Mouse (Mus musculus): ENCODE results near the gene Lrp8. TPM values are rescaled to one million over a fixed set of nuclear protein-coding genes. Genes with fewer than 3 reads are reported as not detected.

Gene Lrp8
- polyA plus RNA-seq, 1 experiment, result 3.2 TPM

DNA sequence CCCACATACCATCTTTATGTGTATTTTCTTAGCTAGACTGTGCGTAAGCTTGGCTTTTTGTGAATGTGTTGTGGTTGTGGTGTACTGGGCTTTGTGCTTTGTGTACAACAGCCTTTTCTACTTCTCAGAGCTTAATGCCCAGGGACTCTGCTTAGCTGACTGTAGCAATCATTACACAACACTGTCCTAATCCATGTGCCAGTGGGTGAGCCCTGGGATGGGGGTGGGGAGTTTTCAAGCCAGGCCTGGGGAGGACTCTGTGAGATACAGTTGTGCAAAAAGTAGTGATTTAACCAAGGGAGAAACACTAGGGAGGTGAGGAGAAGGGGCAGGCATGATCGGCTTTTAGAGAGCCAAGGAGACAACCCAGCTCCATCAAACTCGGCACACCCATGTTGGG lies 98.1 kb downstream of the Lrp8 start:
- H3K27me3 ChIP-seq (ENCODE audit: control insufficient read depth, insufficient read depth, insufficient read length), result no peaks in the 10 kb centered on the region
- TF ChIP-seq POLR2A (IDR thresholded peaks at IDR 0.05; ENCODE audit: insufficient read length, low read depth) (no peak), CEBPB (IDR thresholded peaks at IDR 0.05; ENCODE audit: insufficient read depth, poor library complexity, severe bottlenecking) (no peak), MAX (IDR thresholded peaks at IDR 0.05; ENCODE audit: low read depth) (no peak), SRF (IDR thresholded peaks at IDR 0.05; ENCODE audit: control insufficient read depth, insufficient read length, low read depth) (no peak)
- no peaks in the 10 kb centered on the region for H3K79me2 ChIP-seq (ENCODE audit: control insufficient read depth, insufficient read depth)
- no peak overlapping the region for H3ac ChIP-seq (ENCODE audit: control insufficient read depth, insufficient read length)
- no peak overlapping the region for H3K4me2 ChIP-seq (ENCODE audit: low read depth)
- H3K4me3 ChIP-seq, result no peak overlapping the region
- H3K36me3 ChIP-seq (ENCODE audit: control insufficient read depth, insufficient read depth), result peaks cover 3% of the 10 kb centered on the region

DNA sequence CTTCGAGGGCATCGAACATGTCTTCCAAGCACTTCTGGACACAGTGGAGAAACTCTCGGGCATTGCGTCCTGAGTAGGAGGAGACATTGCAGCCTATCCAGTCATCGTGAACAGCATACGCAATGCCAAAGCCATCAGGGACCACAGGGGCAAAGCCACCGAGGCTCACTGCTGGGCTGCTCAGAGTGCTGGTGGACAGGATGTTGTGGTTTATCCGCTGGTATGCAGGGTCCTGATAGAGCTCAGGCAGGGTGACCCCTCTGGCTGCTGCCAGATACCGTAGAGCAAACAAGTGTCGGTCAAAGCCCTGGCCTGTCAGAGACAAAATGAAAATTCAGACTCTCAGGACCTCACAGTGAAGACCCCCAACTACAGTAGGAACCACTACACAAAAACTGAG lies 102.2 kb downstream of the Lrp8 start:
- H3K36me3 ChIP-seq (ENCODE audit: control insufficient read depth, insufficient read depth), result no peaks in the 10 kb centered on the region
- no peak overlapping the region for H3K4me3 ChIP-seq
- H3K79me2 ChIP-seq (ENCODE audit: control insufficient read depth, insufficient read depth), result no peaks in the 10 kb centered on the region
- H3ac ChIP-seq (ENCODE audit: control insufficient read depth, insufficient read length), result no peak overlapping the region
- H3K27me3 ChIP-seq (ENCODE audit: control insufficient read depth, insufficient read depth, insufficient read length), result no peaks in the 10 kb centered on the region
- H3K4me2 ChIP-seq (ENCODE audit: low read depth), result no peak overlapping the region
- TF ChIP-seq MAX (IDR thresholded peaks at IDR 0.05; ENCODE audit: low read depth) (no peak), MYOG (IDR thresholded peaks at IDR 0.05; ENCODE audit: control insufficient read depth in 1 of 3, insufficient read depth in 1 of 3, insufficient read length in 2 of 3, low read depth in 2 of 3) (no peak), POLR2A (IDR thresholded peaks at IDR 0.05; ENCODE audit: insufficient read length, low read depth) (no peak), SRF (IDR thresholded peaks at IDR 0.05; ENCODE audit: control insufficient read depth, insufficient read length, low read depth) (no peak), TCF3 (IDR thresholded peaks at IDR 0.05; ENCODE audit: insufficient read length, low read depth) (no peak), REST (IDR thresholded peaks at IDR 0.05; ENCODE audit: insufficient read depth, insufficient read length) (no peak), USF1 (IDR thresholded peaks at IDR 0.05; ENCODE audit: low read depth) (no peak), E2F4 (IDR thresholded peaks at IDR 0.05; ENCODE audit: insufficient read depth) (no peak), TCF12 (IDR thresholded peaks at IDR 0.05; ENCODE audit: insufficient read depth, poor library complexity, severe bottlenecking) (no peak), POLR2AphosphoS2 (IDR thresholded peaks at IDR 0.05; ENCODE audit: insufficient read length, low read depth) (no peak), MYOD1 (IDR thresholded peaks at IDR 0.05; ENCODE audit: control insufficient read depth in 1 of 3, insufficient read length in 2 of 3, low read depth in 2 of 3) (no peak), CEBPB (IDR thresholded peaks at IDR 0.05; ENCODE audit: insufficient read depth, poor library complexity, severe bottlenecking) (no peak)

DNA sequence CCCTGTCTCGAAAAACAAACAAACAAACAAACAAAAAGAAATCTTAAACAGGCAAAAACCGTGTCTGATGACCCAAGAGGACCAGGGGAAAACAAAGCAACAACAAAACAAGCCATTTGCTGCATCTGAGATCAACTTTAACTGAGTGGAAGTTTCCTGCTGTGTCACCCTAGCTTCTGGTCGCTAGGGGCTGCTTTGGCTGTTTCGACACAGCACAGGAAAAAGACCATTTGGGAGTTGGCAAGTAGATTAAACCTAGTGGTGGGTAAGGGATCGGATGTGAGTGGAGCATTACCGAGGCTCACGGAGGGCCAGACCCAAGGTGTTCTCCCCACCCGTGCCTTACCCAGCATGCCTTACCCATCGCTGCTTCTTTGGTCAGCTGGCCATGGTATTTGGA lies 104.5 kb downstream of the Lrp8 start:
- Histone ChIP-seq H3K4me2 (ENCODE audit: low read depth) (no peak overlapping the region), H3ac (ENCODE audit: control insufficient read depth, insufficient read length) (no peak overlapping the region), H3K4me3 (no peak overlapping the region), H3K79me2 (ENCODE audit: control insufficient read depth, insufficient read depth) (no peaks in the 10 kb centered on the region), H3K27me3 (ENCODE audit: control insufficient read depth, insufficient read depth, insufficient read length) (no peaks in the 10 kb centered on the region), H3K36me3 (ENCODE audit: control insufficient read depth, insufficient read depth) (peaks cover 9% of the 10 kb centered on the region)
- TF ChIP-seq CEBPB (IDR thresholded peaks at IDR 0.05; ENCODE audit: insufficient read depth, poor library complexity, severe bottlenecking) (no peak), E2F4 (IDR thresholded peaks at IDR 0.05; ENCODE audit: insufficient read depth) (no peak), POLR2A (IDR thresholded peaks at IDR 0.05; ENCODE audit: insufficient read length, low read depth) (no peak), MYOG (IDR thresholded peaks at IDR 0.05; ENCODE audit: control insufficient read depth in 1 of 3, insufficient read depth in 1 of 3, insufficient read length in 2 of 3, low read depth in 2 of 3) (no peak), TCF3 (IDR thresholded peaks at IDR 0.05; ENCODE audit: insufficient read length, low read depth) (no peak), SRF (IDR thresholded peaks at IDR 0.05; ENCODE audit: control insufficient read depth, insufficient read length, low read depth) (no peak), REST (IDR thresholded peaks at IDR 0.05; ENCODE audit: insufficient read depth, insufficient read length) (no peak), MYOD1 (IDR thresholded peaks at IDR 0.05; ENCODE audit: control insufficient read depth in 1 of 3, insufficient read length in 2 of 3, low read depth in 2 of 3) (no peak), USF1 (IDR thresholded peaks at IDR 0.05; ENCODE audit: low read depth) (no peak), TCF12 (IDR thresholded peaks at IDR 0.05; ENCODE audit: insufficient read depth, poor library complexity, severe bottlenecking) (no peak), MAX (IDR thresholded peaks at IDR 0.05; ENCODE audit: low read depth) (no peak), POLR2AphosphoS2 (IDR thresholded peaks at IDR 0.05; ENCODE audit: insufficient read length, low read depth) (no peak)

DNA sequence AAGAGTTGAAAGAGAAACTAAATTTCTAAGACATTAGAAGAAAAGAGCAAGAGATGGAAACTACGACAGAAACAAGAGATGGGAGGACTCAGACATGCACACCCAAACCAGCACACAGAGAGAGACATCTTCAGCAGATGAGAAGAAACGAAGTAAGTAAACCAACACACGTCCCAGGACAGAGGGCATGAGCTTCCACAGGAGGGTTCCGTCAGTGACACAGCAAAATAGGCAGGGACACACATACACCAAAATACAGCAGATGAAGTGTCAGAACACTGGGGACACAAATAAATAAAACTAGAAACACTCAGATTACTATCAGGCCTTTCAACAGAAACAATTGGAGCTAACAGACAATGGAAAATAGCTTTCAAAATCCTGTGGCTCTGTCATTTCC lies 108.0 kb downstream of the Lrp8 start:
- no peak overlapping the region for H3K4me3 ChIP-seq
- no peaks in the 10 kb centered on the region for H3K79me2 ChIP-seq (ENCODE audit: control insufficient read depth, insufficient read depth)
- no peak overlapping the region for H3ac ChIP-seq (ENCODE audit: control insufficient read depth, insufficient read length)
- H3K4me2 ChIP-seq (ENCODE audit: low read depth), result no peak overlapping the region
- H3K27me3 ChIP-seq (ENCODE audit: control insufficient read depth, insufficient read depth, insufficient read length), result no peaks in the 10 kb centered on the region
- H3K36me3 ChIP-seq (ENCODE audit: control insufficient read depth, insufficient read depth), result peaks cover 18% of the 10 kb centered on the region
- TF ChIP-seq TCF3 (IDR thresholded peaks at IDR 0.05; ENCODE audit: insufficient read length, low read depth) (no peak), REST (IDR thresholded peaks at IDR 0.05; ENCODE audit: insufficient read depth, insufficient read length) (no peak), POLR2A (IDR thresholded peaks at IDR 0.05; ENCODE audit: insufficient read length, low read depth) (no peak), USF1 (IDR thresholded peaks at IDR 0.05; ENCODE audit: low read depth) (no peak), E2F4 (IDR thresholded peaks at IDR 0.05; ENCODE audit: insufficient read depth) (no peak), MAX (IDR thresholded peaks at IDR 0.05; ENCODE audit: low read depth) (no peak), MYOG (IDR thresholded peaks at IDR 0.05; ENCODE audit: control insufficient read depth in 1 of 3, insufficient read depth in 1 of 3, insufficient read length in 2 of 3, low read depth in 2 of 3) (no peak), POLR2AphosphoS2 (IDR thresholded peaks at IDR 0.05; ENCODE audit: insufficient read length, low read depth) (no peak), SRF (IDR thresholded peaks at IDR 0.05; ENCODE audit: control insufficient read depth, insufficient read length, low read depth) (no peak), CEBPB (IDR thresholded peaks at IDR 0.05; ENCODE audit: insufficient read depth, poor library complexity, severe bottlenecking) (no peak), TCF12 (IDR thresholded peaks at IDR 0.05; ENCODE audit: insufficient read depth, poor library complexity, severe bottlenecking) (no peak), MYOD1 (IDR thresholded peaks at IDR 0.05; ENCODE audit: control insufficient read depth in 1 of 3, insufficient read length in 2 of 3, low read depth in 2 of 3) (no peak)

DNA sequence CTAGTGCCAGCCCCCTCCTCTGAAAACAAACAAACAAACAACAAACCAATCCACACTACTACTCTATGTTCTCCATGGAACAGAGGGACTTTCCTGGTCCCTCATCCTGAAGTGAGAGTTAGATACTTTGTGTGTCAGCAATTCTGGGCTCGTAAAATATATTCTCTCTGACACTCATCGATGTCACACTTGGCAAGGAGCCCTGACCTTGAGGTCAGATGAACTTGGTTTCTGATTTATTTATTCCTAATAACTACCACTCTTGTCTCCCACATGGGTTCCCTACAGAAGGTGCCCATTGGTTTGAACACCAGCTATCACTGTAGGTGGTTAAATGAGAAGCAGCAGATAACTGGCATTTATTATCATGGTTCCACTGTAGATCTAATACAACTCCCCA lies 118.3 kb downstream of the Lrp8 start:
- Histone ChIP-seq H3K4me3 (no peak overlapping the region), H3K27me3 (ENCODE audit: control insufficient read depth, insufficient read depth, insufficient read length) (no peaks in the 10 kb centered on the region)
- TF ChIP-seq SRF (IDR thresholded peaks at IDR 0.05; ENCODE audit: control insufficient read depth, insufficient read length, low read depth) (no peak), MAX (IDR thresholded peaks at IDR 0.05; ENCODE audit: low read depth) (no peak), CEBPB (IDR thresholded peaks at IDR 0.05; ENCODE audit: insufficient read depth, poor library complexity, severe bottlenecking) (no peak), POLR2AphosphoS2 (IDR thresholded peaks at IDR 0.05; ENCODE audit: insufficient read length, low read depth) (no peak), POLR2A (IDR thresholded peaks at IDR 0.05; ENCODE audit: insufficient read length, low read depth) (no peak), TCF3 (IDR thresholded peaks at IDR 0.05; ENCODE audit: insufficient read length, low read depth) (no peak), MYOG (IDR thresholded peaks at IDR 0.05; ENCODE audit: control insufficient read depth in 1 of 3, insufficient read depth in 1 of 3, insufficient read length in 2 of 3, low read depth in 2 of 3) (no peak), MYOD1 (IDR thresholded peaks at IDR 0.05; ENCODE audit: control insufficient read depth in 1 of 3, insufficient read length in 2 of 3, low read depth in 2 of 3) (no peak), USF1 (IDR thresholded peaks at IDR 0.05; ENCODE audit: low read depth) (no peak), E2F4 (IDR thresholded peaks at IDR 0.05; ENCODE audit: insufficient read depth) (no peak), TCF12 (IDR thresholded peaks at IDR 0.05; ENCODE audit: insufficient read depth, poor library complexity, severe bottlenecking) (no peak)

More for the DNA sequence above, 118.3 kb downstream of the Lrp8 start:
- no peaks in the 10 kb centered on the region for H3K79me2 ChIP-seq (ENCODE audit: control insufficient read depth, insufficient read depth)
- H3K36me3 ChIP-seq (ENCODE audit: control insufficient read depth, insufficient read depth), result no peaks in the 10 kb centered on the region
- no peak overlapping the region for H3ac ChIP-seq (ENCODE audit: control insufficient read depth, insufficient read length)
- no peak overlapping the region for H3K4me2 ChIP-seq (ENCODE audit: low read depth)
